In genomic region chr5:35147155-35147962, GRCm38 (mm10) we compare ENCODE assay signal across 13 mouse cellular contexts. TPM values are rescaled to one million over a fixed set of nuclear protein-coding genes. Genes with fewer than 3 reads are reported as not detected.
A peak's percentile ranks its signal among the peaks of the same experiment; 100 is the strongest.
DNase-seq lines count a peak whose midpoint lies in the region; ATAC-seq and TF ChIP-seq lines count a peak whose summit lies in the region.
"Had no signal": no experiment of that assay in that cellular context is flagged by ENCODE, and none has a peak within 500 bp of the region (broad histone marks: within the 10 kb centered on the region; RNA-seq: fewer than 3 reads in every experiment).

No protein-coding gene starts in this region.

- no peak overlapping the region for H3K4me2 ChIP-seq in intestine, embryonic 14.5 days (ENCODE audit: low read length)
- H3K4me2 ChIP-seq in intestine, embryonic 16.5 days (ENCODE audit: low read depth, low read length) = no peak overlapping the region
- H3K4me2 ChIP-seq in stomach, postnatal 0 days (replicated peaks; ENCODE audit: low read depth) = no peak overlapping the region
- H3K4me2 ChIP-seq: limb, embryonic 12.5 days; midbrain, embryonic 12.5 days had no signal

- TF ChIP-seq CTCF in stomach, postnatal 0 days (IDR thresholded peaks at IDR 0.05; ENCODE audit: low read depth) = no peak

- DNase-seq in cerebellum, adult 11-12 months = peak; percentile 53
- no peak for DNase-seq in cerebellum, adult 8-10 months
- DNase-seq in intestine, embryonic 14.5 days (ENCODE audit: low spot score) = no peak
- peak; percentile 39 for DNase-seq in right cerebral cortex, adult 18-20 months
- no peak for DNase-seq in right cerebral cortex, postnatal 4 days
- no peak for DNase-seq in stomach, postnatal 0 days (ENCODE audit: low spot score)
- no peak for DNase-seq in left cerebral cortex, postnatal 10 days (ENCODE audit: extremely low spot score in 1 of 2, low spot score in 2 of 2)
- DNase-seq: gastrocnemius, postnatal 36 days; kidney, postnatal 14 days had no signal

- H3K4me3 ChIP-seq in intestine, embryonic 14.5 days (ENCODE audit: low read depth, low read length) = no peak overlapping the region
- no peak overlapping the region for H3K4me3 ChIP-seq in intestine, embryonic 16.5 days (ENCODE audit: low read length)
- no peak overlapping the region for H3K4me3 ChIP-seq in stomach, postnatal 0 days (ENCODE audit: low read depth, low read length)
- H3K4me3 ChIP-seq: erythroblast, embryonic 14.5 days; limb, embryonic 12.5 days; midbrain, embryonic 12.5 days had no signal

- no peak for TF ChIP-seq EP300 in stomach, postnatal 0 days (optimal IDR thresholded peaks at IDR 0.05)

- H3K9ac ChIP-seq in intestine, embryonic 14.5 days (ENCODE audit: low read length) = no peak overlapping the region
- no peak overlapping the region for H3K9ac ChIP-seq in intestine, embryonic 16.5 days (ENCODE audit: low read depth, low read length)
- no peak overlapping the region for H3K9ac ChIP-seq in stomach, postnatal 0 days (ENCODE audit: low read length)
- H3K9ac ChIP-seq: limb, embryonic 12.5 days; midbrain, embryonic 12.5 days had no signal

- intact Hi-C loops in left cerebral cortex, postnatal 10 days (cut with DNase I) = no loop called here

- no peaks in the 10 kb centered on the region for H3K27me3 ChIP-seq in intestine, embryonic 14.5 days (replicated peaks; ENCODE audit: control insufficient read depth, insufficient read depth, low read length)
- H3K27me3 ChIP-seq in intestine, embryonic 16.5 days (replicated peaks; ENCODE audit: control insufficient read depth, insufficient read depth, low read length) = no peaks in the 10 kb centered on the region
- no peaks in the 10 kb centered on the region for H3K27me3 ChIP-seq in stomach, postnatal 0 days (ENCODE audit: control insufficient read depth, insufficient read depth, low read length)
- H3K27me3 ChIP-seq: midbrain, embryonic 12.5 days had no signal

- WGBS in intestine, embryonic 14.5 days = 33% methylated on average over 2 of the region's 2 CpGs
- 29% methylated on average over 2 of the region's 2 CpGs for WGBS in intestine, embryonic 16.5 days
- 12% methylated on average over 2 of the region's 2 CpGs for WGBS in stomach, postnatal 0 days

- no peaks in the 10 kb centered on the region for H3K36me3 ChIP-seq in intestine, embryonic 14.5 days (ENCODE audit: control insufficient read depth, insufficient read depth, low read length)
- no peaks in the 10 kb centered on the region for H3K36me3 ChIP-seq in intestine, embryonic 16.5 days (ENCODE audit: control insufficient read depth, insufficient read depth, low read length)
- H3K36me3 ChIP-seq in stomach, postnatal 0 days (ENCODE audit: control insufficient read depth, insufficient read depth, low read length) = no peaks in the 10 kb centered on the region
- H3K36me3 ChIP-seq: limb, embryonic 12.5 days; midbrain, embryonic 12.5 days had no signal

- ATAC-seq in intestine, embryonic 14.5 days (replicated peaks; ENCODE audit: low FRiP score, low TSS enrichment, low read depth) = 0 out of 2 replicates have a peak, but pooled peaks have one; percentile 23
- no peak for ATAC-seq in intestine, embryonic 16.5 days
- peak; percentile 16; the same call in 1 of the 2 replicates for ATAC-seq in stomach, postnatal 0 days (ENCODE audit: low FRiP score, low TSS enrichment)

- H3K4me1 ChIP-seq in intestine, embryonic 14.5 days (replicated peaks; ENCODE audit: control insufficient read depth, insufficient read depth, low read length) = peaks cover 8% of the 10 kb centered on the region
- peaks cover 4% of the 10 kb centered on the region; the same call in 1 of the 2 replicates for H3K4me1 ChIP-seq in intestine, embryonic 16.5 days (ENCODE audit: control insufficient read depth, insufficient read depth, low read length)
- no peaks in the 10 kb centered on the region for H3K4me1 ChIP-seq in stomach, postnatal 0 days (replicated peaks; ENCODE audit: control insufficient read depth, insufficient read depth)
- H3K4me1 ChIP-seq: limb, embryonic 12.5 days had no signal

- no peak overlapping the region for H3K27ac ChIP-seq in intestine, embryonic 14.5 days (ENCODE audit: low read depth)
- no peak overlapping the region for H3K27ac ChIP-seq in intestine, embryonic 16.5 days (ENCODE audit: low read length)
- H3K27ac ChIP-seq in stomach, postnatal 0 days (replicated peaks) = no peak overlapping the region
- H3K27ac ChIP-seq: limb, embryonic 12.5 days; midbrain, embryonic 12.5 days had no signal

- H3K9me3 ChIP-seq in intestine, embryonic 14.5 days (ENCODE audit: control insufficient read depth, low read length) = 0 out of 2 replicates have a peak, but pooled peaks cover 2% of the 10 kb centered on the region
- H3K9me3 ChIP-seq in intestine, embryonic 16.5 days (ENCODE audit: control insufficient read depth, low read length) = no peaks in the 10 kb centered on the region
- no peaks in the 10 kb centered on the region for H3K9me3 ChIP-seq in stomach, postnatal 0 days (ENCODE audit: control insufficient read depth, low read length)
- H3K9me3 ChIP-seq: midbrain, embryonic 12.5 days had no signal

RNA-seq across cellular contexts. Expression of gene Lrpap1, which starts 41.8 kb away (rescaled TPM):
- 107 and 117 TPM in 2 replicates for polyA plus RNA-seq in intestine, embryonic 14.5 days (2014; fragmentation: Nextera tagmentation; extraction: Ambion mirVana)
- polyA plus RNA-seq in intestine, embryonic 16.5 days (2015; fragmentation: Nextera tagmentation; extraction: Ambion mirVana) = 78.4 and 82.6 TPM in 2 replicates
- polyA plus RNA-seq in stomach, postnatal 0 days (2015; fragmentation: Nextera tagmentation; extraction: Ambion mirVana) = 101 and 116 TPM in 2 replicates
- total RNA-seq in left cerebral cortex, postnatal 10 days (2021) = 100 to 1,000 TPM; 110 to 113 TPM

Comparison
In these comparisons a context has a peak if more than half of its experiments do, and no peak if none do; other contexts are left out.
1. DNase-seq: peak in cerebellum, adult 11-12 months (single experiment) and right cerebral cortex, adult 18-20 months (single experiment); none in cerebellum, adult 8-10 months (single experiment), intestine, embryonic 14.5 days (single experiment), right cerebral cortex, postnatal 4 days (single experiment), stomach, postnatal 0 days (single experiment) and left cerebral cortex, postnatal 10 days (0 of 2).